14 mouse cellular contexts compared by ENCODE assay signal in the genomic region with DNA sequence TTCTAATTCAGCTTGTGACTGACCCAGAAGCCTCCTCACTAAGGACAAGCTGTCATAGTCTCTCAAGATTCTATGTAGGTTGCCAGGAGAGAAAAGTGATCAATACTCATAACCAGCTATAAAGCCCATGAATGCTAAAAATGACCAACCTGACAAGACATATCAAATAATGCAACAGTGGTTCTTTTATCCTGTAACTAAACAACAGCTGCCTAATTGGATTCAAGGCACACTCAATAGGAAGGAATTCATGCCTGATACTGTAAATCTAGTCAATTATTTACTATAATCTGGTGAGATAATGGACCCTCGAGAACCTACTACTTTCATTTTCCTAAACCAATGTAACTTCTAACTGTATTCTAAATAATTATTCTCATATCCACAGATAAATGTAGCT.
"Had no signal": no experiment of that assay in that cellular context is flagged by ENCODE, and none has a peak within 500 bp of the region (broad histone marks: within the 10 kb centered on the region; RNA-seq: fewer than 3 reads in every experiment).

No protein-coding gene starts in this region.

- H3K4me3 ChIP-seq: neural tube, embryonic 12.5 days; neural tube, embryonic 13.5 days; neural tube, embryonic 15.5 days; stomach, embryonic 15.5 days had no signal

- H3K4me1 ChIP-seq: neural tube, embryonic 12.5 days; neural tube, embryonic 13.5 days; neural tube, embryonic 15.5 days; stomach, embryonic 15.5 days had no signal

- H3K9me3 ChIP-seq: neural tube, embryonic 12.5 days; neural tube, embryonic 13.5 days; neural tube, embryonic 15.5 days; stomach, embryonic 15.5 days had no signal

- DNase-seq: right cerebral cortex, adult 18-20 months; right cerebral cortex, postnatal 14 days; right cerebral cortex, postnatal 25 days; right cerebral cortex, postnatal 4 days; spleen, adult 18-20 months; thymus, adult 18-20 months; thymus, postnatal 25 days; thymus, postnatal 36 days; thymus, postnatal 4 days had no signal

- H3K9ac ChIP-seq: neural tube, embryonic 12.5 days; neural tube, embryonic 13.5 days; neural tube, embryonic 15.5 days; stomach, embryonic 15.5 days had no signal

- H3K27me3 ChIP-seq: neural tube, embryonic 12.5 days; neural tube, embryonic 13.5 days; neural tube, embryonic 15.5 days; stomach, embryonic 15.5 days had no signal

- H3K4me2 ChIP-seq: neural tube, embryonic 12.5 days; neural tube, embryonic 13.5 days; neural tube, embryonic 15.5 days; stomach, embryonic 15.5 days had no signal

- H3K36me3 ChIP-seq: neural tube, embryonic 12.5 days; neural tube, embryonic 13.5 days; neural tube, embryonic 15.5 days; stomach, embryonic 15.5 days had no signal

- H3K27ac ChIP-seq: neural tube, embryonic 12.5 days; neural tube, embryonic 13.5 days; neural tube, embryonic 15.5 days; stomach, embryonic 15.5 days; stomach, postnatal 0 days had no signal
